Comparison of ENCODE assay signal across 9 mouse cellular contexts in genomic region chr4:114688973-114689371, GRCm38 (mm10).
DNase-seq lines count a peak whose midpoint lies in the region; ATAC-seq lines count a peak whose summit lies in the region.
"Had no signal": no experiment of that assay in that cellular context is flagged by ENCODE, and none has a peak within 500 bp of the region (broad histone marks: within the 10 kb centered on the region; RNA-seq: fewer than 3 reads in every experiment).

No protein-coding gene starts in this region.

- peak; percentile 8 for DNase-seq in adrenal gland, postnatal 25 days
- DNase-seq in adrenal gland, postnatal 10 days = no peak
- peak; percentile 24 for DNase-seq in liver
- peak; percentile 49 for DNase-seq in embryonic facial prominence, embryonic 10.5 days (ENCODE audit: low spot score)
- peak; percentile 68 for DNase-seq in splenic B cell, adult 2 months (ENCODE audit: low read depth, low spot score)
- no peak for DNase-seq in ovary, postnatal 10 days (ENCODE audit: low spot score)

- H3K36me3 ChIP-seq in liver, embryonic 12.5 days = no peaks in the 10 kb centered on the region
- H3K36me3 ChIP-seq in embryonic facial prominence, embryonic 10.5 days (replicated peaks) = no peaks in the 10 kb centered on the region
- no peaks in the 10 kb centered on the region for H3K36me3 ChIP-seq in splenic B cell, adult 2 months (ENCODE audit: control insufficient read depth, insufficient read depth, low read length, poor library complexity, severe bottlenecking)
- no peaks in the 10 kb centered on the region for H3K36me3 ChIP-seq in hindbrain, embryonic 13.5 days

- no peak for ATAC-seq in liver, embryonic 12.5 days
- no peak for ATAC-seq in hindbrain, embryonic 13.5 days (ENCODE audit: low FRiP score)

- no peak overlapping the region for H3K9ac ChIP-seq in liver, embryonic 12.5 days
- no peak overlapping the region for H3K9ac ChIP-seq in hindbrain, embryonic 13.5 days

- H3K4me2 ChIP-seq in liver, embryonic 12.5 days = no peak overlapping the region
- H3K4me2 ChIP-seq in hindbrain, embryonic 13.5 days = no peak overlapping the region

- no peak overlapping the region for H3K4me3 ChIP-seq in liver, embryonic 12.5 days
- H3K4me3 ChIP-seq in embryonic facial prominence, embryonic 10.5 days = no peak overlapping the region
- H3K4me3 ChIP-seq in hindbrain, embryonic 13.5 days = no peak overlapping the region
- H3K4me3 ChIP-seq: myocyte had no signal

- WGBS in liver, embryonic 12.5 days (ENCODE audit: insufficient replicate concordance) = 49% methylated on average over 6 of the region's 6 CpGs
- WGBS in embryonic facial prominence, embryonic 10.5 days = 71% methylated on average over 6 of the region's 6 CpGs
- WGBS in hindbrain, embryonic 13.5 days = 70% methylated on average over 6 of the region's 6 CpGs

- no peak overlapping the region for H3K27ac ChIP-seq in liver, embryonic 12.5 days
- peak overlapping the region; percentile 74; the same call in 1 of the 2 replicates for H3K27ac ChIP-seq in embryonic facial prominence, embryonic 10.5 days (replicated peaks)
- H3K27ac ChIP-seq in hindbrain, embryonic 13.5 days = no peak overlapping the region

- peaks cover 39% of the 10 kb centered on the region for H3K27me3 ChIP-seq in liver, embryonic 12.5 days (replicated peaks)
- H3K27me3 ChIP-seq in embryonic facial prominence, embryonic 10.5 days (replicated peaks; ENCODE audit: low read depth, poor library complexity, severe bottlenecking) = peaks cover 88% of the 10 kb centered on the region
- H3K27me3 ChIP-seq in splenic B cell, adult 2 months (ENCODE audit: control insufficient read depth, insufficient read depth, low read length, poor library complexity, severe bottlenecking) = no peaks in the 10 kb centered on the region
- peaks cover 37% of the 10 kb centered on the region for H3K27me3 ChIP-seq in hindbrain, embryonic 13.5 days

- H3K4me1 ChIP-seq in liver, embryonic 12.5 days = no peaks in the 10 kb centered on the region
- peaks cover 59% of the 10 kb centered on the region for H3K4me1 ChIP-seq in embryonic facial prominence, embryonic 10.5 days
- peaks cover 14% of the 10 kb centered on the region for H3K4me1 ChIP-seq in hindbrain, embryonic 13.5 days (replicated peaks)

- H3K9me3 ChIP-seq in liver, embryonic 12.5 days (replicated peaks) = no peaks in the 10 kb centered on the region
- H3K9me3 ChIP-seq in embryonic facial prominence, embryonic 10.5 days = no peaks in the 10 kb centered on the region
- no peaks in the 10 kb centered on the region for H3K9me3 ChIP-seq in hindbrain, embryonic 13.5 days

Comparison
In these comparisons a context has a peak if more than half of its experiments do, and no peak if none do; other contexts are left out.
1. DNase-seq: peak in adrenal gland, postnatal 25 days (single experiment), liver (single experiment), embryonic facial prominence, embryonic 10.5 days (single experiment) and splenic B cell, adult 2 months (single experiment); none in adrenal gland, postnatal 10 days (single experiment) and ovary, postnatal 10 days (single experiment).